Mouse (Mus musculus) C2C12 (cell line): ENCODE data around the gene Bmp6. TPM values are rescaled to one million over a fixed set of nuclear protein-coding genes. Genes with fewer than 3 reads are reported as not detected.

Experiments
- H3K27me3 ChIP-seq: one replicate; pipeline ENCODE4 v1.6.1; 2011; ENCODE audit not compliant: control insufficient read depth, insufficient read depth, insufficient read length
- H3K36me3 ChIP-seq: one replicate; pipeline ENCODE4 v1.6.1; 2011; ENCODE audit not compliant: control insufficient read depth, insufficient read depth
- H3K4me3 ChIP-seq: one replicate; pipeline ENCODE4 v1.5.1; 2011; ENCODE audit warnings: mild to moderate bottlenecking, control low read depth; ENCODE audit not compliant: poor library complexity, insufficient read depth, severe bottlenecking
- H3K79me2 ChIP-seq: one replicate; pipeline ENCODE4 v1.6.1; 2011; ENCODE audit not compliant: control insufficient read depth, insufficient read depth
- H3K79me3 ChIP-seq: one replicate; pipeline ENCODE4 v1.6.1; 2011; ENCODE audit warnings: low read depth, control low read depth
- H3ac ChIP-seq: one replicate; pipeline ENCODE3; 2011; ENCODE audit warnings: low read depth; ENCODE audit not compliant: control insufficient read depth, insufficient read length
- CEBPB ChIP-seq: IDR thresholded peaks from one replicate; pipeline ENCODE4 v1.6.1; 2011; ENCODE audit warnings: low read depth, mild to moderate bottlenecking, control low read depth, moderate library complexity
- CTCF ChIP-seq: IDR thresholded peaks from one replicate; pipeline ENCODE4 v1.5.1; 2011; ENCODE audit not compliant: control insufficient read depth, insufficient read depth, insufficient read length
- FOSL1 ChIP-seq: IDR thresholded peaks from one replicate; pipeline ENCODE4 v1.8.0; 2011; ENCODE audit warnings: mild to moderate bottlenecking, low read length; ENCODE audit not compliant: poor library complexity, insufficient read depth, severe bottlenecking
- MAX ChIP-seq: IDR thresholded peaks from one replicate; pipeline ENCODE4 v1.6.1; 2011; ENCODE audit warnings: mild to moderate bottlenecking, control low read depth
- MYOD1 ChIP-seq: IDR thresholded peaks from one replicate; pipeline ENCODE4 v1.6.1; 2011; ENCODE audit warnings: low read depth; ENCODE audit not compliant: control insufficient read depth, insufficient read length
- MYOG ChIP-seq: IDR thresholded peaks from one replicate; pipeline ENCODE4 v1.6.1; 2011; ENCODE audit not compliant: control insufficient read depth, insufficient read length; ENCODE audit errors: extremely low read depth
- USF1 ChIP-seq: IDR thresholded peaks from one replicate; pipeline ENCODE4 v1.6.1; 2011; ENCODE audit warnings: low read depth, mild to moderate bottlenecking, control low read depth, moderate library complexity
- polyA plus RNA-seq: library from polyadenylated mRNA; unstranded; fragments of >200 nt; fragmentation: generic; extraction: Trizol; gene quantifications from one replicate; pipeline ENCODE4 v1.2.1, GENCODE M21; 2012; ENCODE audit warnings: missing spikeins

The Bmp6 gene
- polyA plus RNA-seq, 1 experiment, result not detected

DNA sequence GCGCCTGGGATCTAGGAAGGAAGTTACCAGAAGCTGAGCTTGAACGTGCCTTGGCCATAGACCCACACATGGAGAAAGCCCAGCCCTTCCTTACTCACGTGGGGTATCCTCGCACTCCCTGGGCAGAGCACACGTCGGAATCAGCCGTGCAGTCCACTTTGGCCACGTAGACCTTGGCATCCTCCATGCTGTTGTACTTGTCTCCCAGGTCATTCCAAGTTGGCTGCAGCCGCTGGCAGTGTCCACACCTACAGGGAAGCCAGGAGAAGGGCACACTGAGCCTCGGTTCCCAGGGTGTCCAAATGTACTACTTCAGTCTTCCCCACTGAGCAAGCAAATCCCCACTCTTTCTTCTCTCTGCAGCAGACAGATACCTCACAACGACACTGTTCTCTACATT lies 178.3 kb downstream of the Bmp6 start:
- peaks cover 58% of the 10 kb centered on the region for H3K36me3 ChIP-seq
- H3K27me3 ChIP-seq, result no peaks in the 10 kb centered on the region
- H3ac ChIP-seq, result no peak overlapping the region
- no peak overlapping the region for H3K4me3 ChIP-seq
- peaks cover 51% of the 10 kb centered on the region for H3K79me3 ChIP-seq
- peaks cover 76% of the 10 kb centered on the region for H3K79me2 ChIP-seq
- no peak for TF ChIP-seq MAX
- no peak for TF ChIP-seq CEBPB
- TF ChIP-seq MYOG, result no peak
- no peak for TF ChIP-seq CTCF
- no peak for TF ChIP-seq USF1
- no peak for TF ChIP-seq FOSL1

DNA sequence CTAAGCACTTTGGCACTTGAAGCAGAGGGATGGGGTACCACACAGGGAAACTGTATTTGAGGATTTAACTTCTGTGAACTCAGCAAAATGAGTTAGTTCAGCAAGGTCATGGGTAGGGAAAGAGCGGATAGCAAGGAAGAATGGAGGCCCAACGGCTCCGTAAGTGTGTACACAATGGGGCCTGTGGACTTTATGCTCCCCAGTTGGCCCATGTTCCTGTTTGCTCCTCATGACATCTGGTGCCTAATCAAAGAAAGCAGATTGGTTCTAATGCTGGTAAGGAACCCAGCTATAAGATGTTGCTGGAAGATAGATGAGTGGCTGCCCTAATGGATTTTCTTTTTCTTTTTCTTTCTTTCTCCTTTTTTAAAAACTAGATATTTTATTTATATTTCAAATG lies 180.4 kb downstream of the Bmp6 start:
- Histone ChIP-seq H3K79me3 (peaks cover 51% of the 10 kb centered on the region), H3K79me2 (peaks cover 66% of the 10 kb centered on the region), H3K36me3 (peaks cover 46% of the 10 kb centered on the region), H3K27me3 (no peaks in the 10 kb centered on the region), H3K4me3 (no peak overlapping the region), H3ac (no peak overlapping the region)
- TF ChIP-seq MYOG (no peak), USF1 (no peak), MYOD1 (no peak), CEBPB (no peak), FOSL1 (no peak), MAX (no peak), CTCF (no peak)

DNA sequence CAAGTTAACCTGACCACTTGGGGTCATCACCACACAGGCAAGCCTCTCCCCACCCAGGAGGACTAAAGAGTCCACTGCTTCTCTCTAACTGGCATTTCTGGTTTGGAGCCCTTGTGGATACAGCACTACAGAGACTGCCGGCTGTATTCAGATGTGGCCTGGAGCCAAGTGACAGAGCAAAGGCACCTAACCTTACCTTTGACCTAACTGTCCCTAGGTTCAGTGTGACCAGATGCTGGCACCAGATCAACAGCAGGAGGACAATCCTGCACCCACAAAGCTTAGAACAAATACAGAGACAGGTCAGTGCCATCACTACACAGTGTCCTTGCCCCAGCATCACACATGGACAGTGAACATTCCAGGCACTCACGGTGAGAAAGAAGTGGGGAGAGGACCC lies 181.2 kb downstream of the Bmp6 start:
- TF ChIP-seq MYOG (no peak), CTCF (no peak), MYOD1 (no peak), USF1 (no peak), CEBPB (no peak), MAX (no peak), FOSL1 (no peak)
- Histone ChIP-seq H3K36me3 (peaks cover 38% of the 10 kb centered on the region), H3ac (no peak overlapping the region), H3K79me2 (peaks cover 57% of the 10 kb centered on the region), H3K79me3 (peaks cover 49% of the 10 kb centered on the region), H3K4me3 (peak overlapping the region; percentile 72), H3K27me3 (no peaks in the 10 kb centered on the region)

DNA sequence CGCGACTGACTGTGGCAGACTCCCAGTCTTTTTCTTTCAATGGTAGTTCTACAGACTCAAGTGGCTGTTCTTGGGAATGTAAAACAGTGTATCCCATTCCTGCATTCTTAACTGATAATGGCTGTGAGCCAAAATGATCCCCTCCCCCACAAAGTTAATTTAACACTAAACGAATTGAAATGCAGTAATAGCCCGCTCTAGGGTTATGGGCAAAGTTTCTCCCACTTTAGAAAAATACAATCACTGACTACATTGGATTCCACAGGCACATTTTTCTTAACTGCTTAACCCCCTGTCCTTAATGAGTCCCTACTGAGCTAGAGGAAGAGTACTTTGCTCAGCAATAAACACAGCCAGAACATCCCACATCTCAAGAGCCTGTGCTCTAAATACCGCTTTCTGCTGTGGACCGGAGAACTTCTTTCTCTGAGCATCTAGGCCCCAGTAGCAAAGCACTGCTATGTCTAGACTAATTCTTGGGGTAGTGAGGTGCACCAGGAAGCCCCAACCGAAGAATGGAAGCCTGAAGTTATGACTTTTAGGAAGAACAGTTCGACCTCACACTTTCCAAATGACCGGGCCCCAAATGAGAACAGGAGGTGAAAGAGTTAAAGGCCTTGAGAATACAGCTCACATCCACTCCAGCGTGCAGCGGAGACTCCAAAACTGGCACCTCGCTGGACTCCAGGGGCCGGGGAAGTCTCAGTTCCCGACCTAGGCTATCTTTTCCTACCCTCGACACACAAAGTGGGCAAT lies 182.3 kb downstream of the Bmp6 start:
- Histone ChIP-seq H3K36me3 (peaks cover 28% of the 10 kb centered on the region), H3K27me3 (no peaks in the 10 kb centered on the region), H3K79me2 (peaks cover 49% of the 10 kb centered on the region), H3K79me3 (peaks cover 47% of the 10 kb centered on the region), H3ac (peak overlapping the region; percentile 81), H3K4me3 (peak overlapping the region; percentile 72)
- TF ChIP-seq CEBPB (no peak), MYOD1 (no peak), USF1 (no peak), MAX (no peak), CTCF (no peak), MYOG (no peak)

DNA sequence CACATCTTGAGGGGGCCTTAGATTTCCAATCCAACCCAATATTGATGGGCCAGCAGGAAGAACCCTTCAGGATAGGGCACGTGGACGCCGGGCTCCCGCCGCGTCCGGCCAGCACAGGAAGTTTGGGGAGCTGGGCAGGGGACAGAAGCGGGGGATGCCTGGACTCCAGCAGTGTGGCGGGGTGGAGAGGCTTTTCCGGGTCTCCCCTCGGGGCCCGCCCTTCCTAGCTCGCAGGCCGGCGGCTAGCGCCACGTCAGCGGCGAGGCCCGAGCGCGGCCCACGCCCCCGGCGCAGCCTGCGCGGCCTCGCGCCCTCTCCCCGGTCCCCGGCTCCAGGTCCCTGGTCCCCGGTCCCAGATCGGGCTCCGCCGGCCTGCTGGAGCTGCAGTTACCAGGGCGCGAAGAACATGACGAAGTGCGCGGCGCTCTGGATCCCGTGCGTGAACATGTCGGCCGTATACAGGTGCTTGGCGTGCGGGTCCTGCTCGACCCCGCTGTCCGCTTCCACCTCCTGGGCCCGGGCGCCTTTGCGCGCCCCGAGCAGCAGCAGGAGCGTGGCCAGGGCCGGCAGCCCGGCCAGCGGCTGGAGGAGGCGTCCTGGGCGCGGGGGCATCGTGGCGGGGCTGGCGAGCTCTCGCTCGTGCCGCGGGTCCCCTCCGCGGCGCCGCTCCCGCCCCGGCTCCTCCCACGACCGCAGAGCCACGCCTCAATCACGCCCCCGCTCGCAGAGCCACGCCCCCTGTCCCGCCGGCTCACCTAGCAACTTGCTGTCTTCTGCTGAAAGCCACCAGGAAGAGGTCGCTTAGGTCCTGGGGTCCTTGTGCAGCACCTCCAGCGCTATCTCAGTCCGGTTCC lies 183.1 kb downstream of the Bmp6 start:
- TF ChIP-seq USF1 (peak; percentile 65), MAX (peak; percentile 69), MYOD1 (no peak)
- H3K27me3 ChIP-seq, result no peaks in the 10 kb centered on the region
- peak overlapping the region; percentile 72 for H3K4me3 ChIP-seq
- peaks cover 49% of the 10 kb centered on the region for H3K79me2 ChIP-seq
- peaks cover 20% of the 10 kb centered on the region for H3K36me3 ChIP-seq
- H3K79me3 ChIP-seq, result peaks cover 40% of the 10 kb centered on the region
- H3ac ChIP-seq, result peak overlapping the region; percentile 81
